Mouse (Mus musculus) adrenal gland, adult 2 months (tissue): ENCODE measurements around the gene Ccdc171. TPM values are rescaled to one million over a fixed set of nuclear protein-coding genes. Genes with fewer than 3 reads are reported as not detected.

Source experiments
- polyA plus RNA-seq: library from polyadenylated mRNA; depleted of rRNA; stranded (reverse); fragments of >200 nt; gene quantifications from 2 replicates; pipeline ENCODE4 v1.2.3, GENCODE M21; 2012; rRNA removed
- total RNA-seq, 2 experiments: library from RNA; stranded (reverse); gene quantifications; 2 replicates each; pipeline ENCODE4 v1.2.3; 2021

Ccdc171 gene
- total and polyA plus RNA-seq, 3 experiments = 0.40 to 2.2 (median 1.8) TPM

Other genes starting within 250 kb of the Ccdc171 start
- gene Ttc39b, start 201.3 kb upstream of the Ccdc171 start, total RNA-seq = 10 to 100 TPM; 17.9 to 18.2 TPM
- 1.3 and 1.5 TPM in 2 replicates for gene Ttc39b, start 201.3 kb upstream of the Ccdc171 start, polyA plus RNA-seq
- 10 to 100 TPM; 19.2 to 22.5 TPM for gene Snapc3, start 107.8 kb upstream of the Ccdc171 start, total RNA-seq
- 22.7 and 28.5 TPM in 2 replicates for gene Snapc3, start 107.8 kb upstream of the Ccdc171 start, polyA plus RNA-seq
- gene Psip1, start 39.1 kb upstream of the Ccdc171 start, total RNA-seq = 10 to 100 TPM; 41.3 to 51.6 TPM
- 14.0 and 23.9 TPM in 2 replicates for gene Psip1, start 39.1 kb upstream of the Ccdc171 start, polyA plus RNA-seq